Mouse (Mus musculus): Measurements from ENCODE around the gene Gm15517. TPM values are rescaled to one million over a fixed set of nuclear protein-coding genes. Genes with fewer than 3 reads are reported as not detected.

Gm15517 gene
- total RNA-seq, 2 experiments from 2014 or later, result not detected

- ATAC-seq (replicated peaks; ENCODE audit: low FRiP score, poor library complexity, severe bottlenecking), result no peak
These were observed 44.4 kb downstream of the Gm15517 start for GRCm38 (mm10) chr7:44305686-44306085.

DNA sequence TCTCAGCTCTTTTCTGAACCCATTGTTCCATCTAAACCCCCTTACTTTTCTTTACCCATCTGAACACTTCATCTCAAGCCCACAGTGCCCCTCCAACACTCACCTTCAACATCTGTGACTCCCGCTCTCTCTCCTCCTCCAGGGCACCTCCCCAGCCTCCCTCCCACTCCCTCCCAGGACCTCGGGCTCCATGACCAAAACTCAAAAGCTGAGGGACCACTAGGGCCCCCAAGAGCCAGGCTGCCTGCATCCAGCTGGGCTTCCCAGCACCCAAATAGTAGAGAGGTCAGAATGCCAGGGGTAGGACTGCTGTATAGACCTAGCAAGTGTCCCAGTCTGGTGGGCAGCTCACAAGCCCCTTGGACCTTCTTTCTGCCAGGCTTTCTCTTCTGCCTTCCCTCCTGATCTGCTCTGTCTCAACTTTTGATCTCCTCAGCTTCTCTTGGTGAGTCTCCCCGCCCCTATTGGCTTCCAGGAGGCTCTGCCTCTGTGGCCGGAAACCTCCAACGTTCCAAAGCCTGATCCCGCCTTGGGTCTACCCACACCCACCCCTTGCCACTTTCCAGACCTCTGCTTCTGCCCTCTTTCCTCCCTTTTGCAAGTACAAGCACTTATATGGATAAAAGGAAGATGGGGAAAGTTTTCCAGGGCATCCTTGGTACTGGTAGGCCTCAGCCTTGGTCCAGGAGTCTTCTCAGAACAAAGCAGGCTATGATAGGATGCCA, 45.4 kb downstream of the Gm15517 start, which contains the start of gene Clec11a:
Clec11a (minus strand) TSS at position 387 of the 725 bp plus-strand sequence.
- no peak for ATAC-seq (replicated peaks; ENCODE audit: low FRiP score, poor library complexity, severe bottlenecking)

GRCm38 (mm10) chr7:44307261-44308020, 46.2 kb downstream of the Gm15517 start:
- no peak for ATAC-seq (replicated peaks; ENCODE audit: low FRiP score, poor library complexity, severe bottlenecking)

GRCm38 (mm10) chr7:44309475-44310284, 48.4 kb downstream of the Gm15517 start, which contains the start of gene Shank1:
Gene Shank1, plus strand, starts transcription at chr7:44310253.
- ATAC-seq (replicated peaks; ENCODE audit: low FRiP score, poor library complexity, severe bottlenecking), result no peak

DNA sequence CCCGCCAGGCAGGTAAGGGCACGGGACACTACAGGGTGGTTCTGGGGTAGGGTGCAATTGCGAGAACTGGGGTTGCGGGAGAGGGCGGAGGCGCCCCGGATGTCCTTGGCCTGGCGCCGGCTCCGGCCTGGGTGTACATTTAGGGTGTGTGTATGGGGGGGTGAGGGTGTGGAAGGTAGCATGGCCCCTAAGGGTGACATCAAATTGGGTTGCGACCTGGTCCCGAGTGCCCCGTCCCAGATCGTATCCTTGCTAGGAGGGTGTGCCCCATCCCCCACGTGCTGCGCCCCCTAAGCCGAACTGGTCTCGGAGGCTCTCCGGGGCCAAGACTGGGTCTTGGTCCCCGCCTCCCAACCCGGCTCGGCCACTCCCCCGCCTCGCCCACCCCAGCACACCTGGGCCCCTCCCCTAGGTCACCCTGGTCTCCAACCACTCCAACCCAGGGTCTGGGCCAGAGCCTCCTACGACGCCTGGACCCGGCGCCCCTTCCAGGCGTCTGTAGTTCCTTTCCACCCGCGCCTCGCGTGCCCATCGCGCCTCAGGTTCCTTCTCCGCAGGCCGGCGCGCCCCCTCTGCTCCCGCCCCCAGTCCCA, 49.1 kb downstream of the Gm15517 start:
- ATAC-seq (replicated peaks; ENCODE audit: low FRiP score, poor library complexity, severe bottlenecking), result no peak

- ATAC-seq (replicated peaks; ENCODE audit: low FRiP score, poor library complexity, severe bottlenecking), result no peak
These were observed 49.8 kb downstream of the Gm15517 start for GRCm38 (mm10) chr7:44310878-44311712.

Other genes starting within 250 kb of the Gm15517 start
- not detected in 2 replicates for gene Klk1b26, start 249.3 kb upstream of the Gm15517 start, total RNA-seq (2015; ENCODE audit: low replicate concordance)
- not detected in 2 replicates for gene Klk1b26, start 249.3 kb upstream of the Gm15517 start, total RNA-seq (2017; ENCODE audit: low replicate concordance)
- not detected in 2 replicates for gene Klk1b27, start 209.2 kb upstream of the Gm15517 start, total RNA-seq (2015; ENCODE audit: low replicate concordance)
- not detected in 2 replicates for gene Klk1b27, start 209.2 kb upstream of the Gm15517 start, total RNA-seq (2017; ENCODE audit: low replicate concordance)
- gene Klk1b21, start 159.1 kb upstream of the Gm15517 start, total RNA-seq (2015; ENCODE audit: low replicate concordance), result not detected in 2 replicates
- not detected in 2 replicates for gene Klk1b21, start 159.1 kb upstream of the Gm15517 start, total RNA-seq (2017; ENCODE audit: low replicate concordance)
- not detected in 2 replicates for gene Klk1b22, start 148.8 kb upstream of the Gm15517 start, total RNA-seq (2015; ENCODE audit: low replicate concordance)
- not detected in 2 replicates for gene Klk1b22, start 148.8 kb upstream of the Gm15517 start, total RNA-seq (2017; ENCODE audit: low replicate concordance)
- not detected in 2 replicates for gene Klk1b16, start 124.7 kb upstream of the Gm15517 start, total RNA-seq (2015; ENCODE audit: low replicate concordance)
- not detected in 2 replicates for gene Klk1b16, start 124.7 kb upstream of the Gm15517 start, total RNA-seq (2017; ENCODE audit: low replicate concordance)
- not detected in 2 replicates for gene Klk1b24, start 73.2 kb upstream of the Gm15517 start, total RNA-seq (2015; ENCODE audit: low replicate concordance)
- not detected in 2 replicates for gene Klk1b24, start 73.2 kb upstream of the Gm15517 start, total RNA-seq (2017; ENCODE audit: low replicate concordance)
- not detected in 2 replicates for gene Klk1b3, start 63.3 kb upstream of the Gm15517 start, total RNA-seq (2015; ENCODE audit: low replicate concordance)
- gene Klk1b3, start 63.3 kb upstream of the Gm15517 start, total RNA-seq (2017; ENCODE audit: low replicate concordance), result not detected in 2 replicates
- not detected in 2 replicates for gene Klk1b4, start 54.0 kb upstream of the Gm15517 start, total RNA-seq (2015; ENCODE audit: low replicate concordance)
- not detected in 2 replicates for gene Klk1b4, start 54.0 kb upstream of the Gm15517 start, total RNA-seq (2017; ENCODE audit: low replicate concordance)
- not detected in 2 replicates for gene Klk1b5, start 45.5 kb upstream of the Gm15517 start, total RNA-seq (2015; ENCODE audit: low replicate concordance)
- gene Klk1b5, start 45.5 kb upstream of the Gm15517 start, total RNA-seq (2017; ENCODE audit: low replicate concordance), result not detected in 2 replicates
- gene Klk1, start 36.1 kb upstream of the Gm15517 start, total RNA-seq (2015; ENCODE audit: low replicate concordance), result not detected in 2 replicates
- not detected in 2 replicates for gene Klk1, start 36.1 kb upstream of the Gm15517 start, total RNA-seq (2017; ENCODE audit: low replicate concordance)
- gene Gm36864, start 25.3 kb upstream of the Gm15517 start, total RNA-seq (2015; ENCODE audit: low replicate concordance), result not detected in 2 replicates
- not detected in 2 replicates for gene Gm36864, start 25.3 kb upstream of the Gm15517 start, total RNA-seq (2017; ENCODE audit: low replicate concordance)
- not detected in 2 replicates for gene 1700028J19Rik, start 14.8 kb upstream of the Gm15517 start, total RNA-seq (2015; ENCODE audit: low replicate concordance)
- gene 1700028J19Rik, start 14.8 kb upstream of the Gm15517 start, total RNA-seq (2017; ENCODE audit: low replicate concordance), result 0.70 TPM in 1 of 2 replicates, not detected in the other
- 8.2 and 9.8 TPM in 2 replicates for gene 2410002F23Rik, start 14.7 kb upstream of the Gm15517 start, total RNA-seq (2015; ENCODE audit: low replicate concordance)
- 5.6 and 7.8 TPM in 2 replicates for gene 2410002F23Rik, start 14.7 kb upstream of the Gm15517 start, total RNA-seq (2017; ENCODE audit: low replicate concordance)
- gene Acp4, start 4.1 kb upstream of the Gm15517 start, total RNA-seq (2015; ENCODE audit: low replicate concordance), result not detected in 2 replicates
- not detected in 2 replicates for gene Acp4, start 4.1 kb upstream of the Gm15517 start, total RNA-seq (2017; ENCODE audit: low replicate concordance)
- 0.19 and 0.63 TPM in 2 replicates for gene Clec11a, start 45.5 kb downstream of the Gm15517 start, total RNA-seq (2015; ENCODE audit: low replicate concordance)
- gene Clec11a, start 45.5 kb downstream of the Gm15517 start, total RNA-seq (2017; ENCODE audit: low replicate concordance), result 0.28 and 1.0 TPM in 2 replicates
- gene Shank1, start 48.8 kb downstream of the Gm15517 start, total RNA-seq (2015; ENCODE audit: low replicate concordance), result not detected in 2 replicates
- not detected in 2 replicates for gene Shank1, start 48.8 kb downstream of the Gm15517 start, total RNA-seq (2017; ENCODE audit: low replicate concordance)
- gene Syt3, start 122.7 kb downstream of the Gm15517 start, total RNA-seq (2015; ENCODE audit: low replicate concordance), result not detected in 2 replicates
- not detected in 2 replicates for gene Syt3, start 122.7 kb downstream of the Gm15517 start, total RNA-seq (2017; ENCODE audit: low replicate concordance)
- not detected in 2 replicates for gene 1700008O03Rik, start 124.4 kb downstream of the Gm15517 start, total RNA-seq (2015; ENCODE audit: low replicate concordance)
- not detected in 2 replicates for gene 1700008O03Rik, start 124.4 kb downstream of the Gm15517 start, total RNA-seq (2017; ENCODE audit: low replicate concordance)
- not detected in 2 replicates for gene Lrrc4b, start 167.6 kb downstream of the Gm15517 start, total RNA-seq (2015; ENCODE audit: low replicate concordance)
- not detected in 2 replicates for gene Lrrc4b, start 167.6 kb downstream of the Gm15517 start, total RNA-seq (2017; ENCODE audit: low replicate concordance)
- not detected in 2 replicates for gene Aspdh, start 203.9 kb downstream of the Gm15517 start, total RNA-seq (2015; ENCODE audit: low replicate concordance)
- not detected in 2 replicates for gene Aspdh, start 203.9 kb downstream of the Gm15517 start, total RNA-seq (2017; ENCODE audit: low replicate concordance)
- gene Josd2, start 206.5 kb downstream of the Gm15517 start, total RNA-seq (2015; ENCODE audit: low replicate concordance), result 6.7 and 43.7 TPM in 2 replicates
- 33.7 and 59.7 TPM in 2 replicates for gene Josd2, start 206.5 kb downstream of the Gm15517 start, total RNA-seq (2017; ENCODE audit: low replicate concordance)
- gene Emc10, start 235.1 kb downstream of the Gm15517 start, total RNA-seq (2015; ENCODE audit: low replicate concordance), result 17.9 and 19.2 TPM in 2 replicates
- 12.4 and 13.4 TPM in 2 replicates for gene Emc10, start 235.1 kb downstream of the Gm15517 start, total RNA-seq (2017; ENCODE audit: low replicate concordance)
- not detected in 2 replicates for gene Fam71e1, start 235.1 kb downstream of the Gm15517 start, total RNA-seq (2015; ENCODE audit: low replicate concordance)
- gene Fam71e1, start 235.1 kb downstream of the Gm15517 start, total RNA-seq (2017; ENCODE audit: low replicate concordance), result not detected in 2 replicates

All from erythroblast, adult 5-6 weeks (primary cell).